Mouse (Mus musculus): ENCODE data around the gene Retreg3. TPM values are rescaled to one million over a fixed set of nuclear protein-coding genes. Genes with fewer than 3 reads are reported as not detected.

The Retreg3 gene
- total RNA-seq, 2 experiments from 2014 or later: 37.7 to 40.0 TPM

GRCm38 (mm10) chr11:101083083-101083697, 36.5 kb downstream of the Retreg3 start:
- DNase-seq: no peak
- intact Hi-C loops (cut with DNase I): no loop called here

- peak; percentile 77 to 81 for DNase-seq
- intact Hi-C loops (cut with DNase I): no loop called here
Observed at GRCm38 (mm10) chr11:101082208-101083082, 37.2 kb downstream of the Retreg3 start, which contains the start of gene Coasy. Coasy (plus strand) TSS chr11:101082565.

- no peak for DNase-seq
- intact Hi-C loops (cut with DNase I): no loop called here
Observed at GRCm38 (mm10) chr11:101081659-101082058, 38.0 kb downstream of the Retreg3 start.

- intact Hi-C loops (cut with DNase I): no loop called here
- no peak for DNase-seq
Observed at GRCm38 (mm10) chr11:101080421-101080820, 39.3 kb downstream of the Retreg3 start.

GRCm38 (mm10) chr11:101079746-101080145, 39.9 kb downstream of the Retreg3 start:
- intact Hi-C loops (cut with DNase I): no loop called here
- no peak for DNase-seq

- intact Hi-C loops (cut with DNase I): no loop called here
- DNase-seq: no peak
Observed at GRCm38 (mm10) chr11:101078121-101078520, 41.6 kb downstream of the Retreg3 start, which contains the start of gene Hsd17b1. Hsd17b1 (plus strand) TSS chr11:101078411.

GRCm38 (mm10) chr11:101071810-101072428, 47.8 kb downstream of the Retreg3 start:
- intact Hi-C loops (cut with DNase I): no loop called here

GRCm38 (mm10) chr11:101070987-101071386, 48.7 kb downstream of the Retreg3 start:
- intact Hi-C loops (cut with DNase I): no loop called here
- no peak for DNase-seq

More at GRCm38 (mm10) chr11:101071810-101072428, 47.8 kb downstream of the Retreg3 start:
- no peak for DNase-seq

- intact Hi-C loops (cut with DNase I): no loop called here
- DNase-seq: no peak
Observed at GRCm38 (mm10) chr11:101070189-101070527, 49.5 kb downstream of the Retreg3 start.

- DNase-seq: peak; percentile 93 to 96
- intact Hi-C loops (cut with DNase I): no loop called here
Observed at GRCm38 (mm10) chr11:101069391-101070188, 50.1 kb downstream of the Retreg3 start, which contains the start of gene Naglu. Naglu (plus strand) TSS chr11:101070012.

GRCm38 (mm10) chr11:101066549-101067412, 52.9 kb downstream of the Retreg3 start:
- intact Hi-C loops (cut with DNase I): loop anchor here (2.0 kb wide), 1 partner anchor 84 kb away; no protein-coding TSS in a partner anchor
- DNase-seq: peak; percentile 84 to 89

- DNase-seq: no peak
- intact Hi-C loops (cut with DNase I): no loop called here
Observed at GRCm38 (mm10) chr11:101065002-101065401, 54.7 kb downstream of the Retreg3 start.

GRCm38 (mm10) chr11:101064462-101064861, 55.2 kb downstream of the Retreg3 start:
- no peak for DNase-seq
- intact Hi-C loops (cut with DNase I): loop anchor here (5.0 kb wide), 1 partner anchor 352 kb away; the partner anchor contains the start of genes Hspb9 and Kat2a

GRCm38 (mm10) chr11:101063676-101064327, 55.9 kb downstream of the Retreg3 start:
- DNase-seq: peak; percentile 72 to 82
- intact Hi-C loops (cut with DNase I): loop anchor here (5.0 kb wide), 1 partner anchor 352 kb away; the partner anchor contains the start of genes Hspb9 and Kat2a

- no peak for DNase-seq
- intact Hi-C loops (cut with DNase I): loop anchor here (5.0 kb wide), 1 partner anchor 351 kb away; the partner anchor contains the start of genes Hspb9 and Kat2a
Observed at GRCm38 (mm10) chr11:101062971-101063675, 56.6 kb downstream of the Retreg3 start.

- intact Hi-C loops (cut with DNase I): loop anchor here (5.0 kb wide), 1 partner anchor 350 kb away; the partner anchor contains the start of genes Hspb9 and Kat2a
Observed at GRCm38 (mm10) chr11:101062165-101062884, 57.4 kb downstream of the Retreg3 start.

GRCm38 (mm10) chr11:101061049-101061448, 58.6 kb downstream of the Retreg3 start:
- intact Hi-C loops (cut with DNase I): loop anchor here (5.0 kb wide), 1 partner anchor 349 kb away; the partner anchor contains the start of genes Hspb9 and Kat2a
- no peak for DNase-seq

More at GRCm38 (mm10) chr11:101062165-101062884, 57.4 kb downstream of the Retreg3 start:
- DNase-seq: peak; percentile 66 to 73

All from heart, postnatal 14 days (tissue).